Mouse (Mus musculus) urinary bladder, adult 18-20 months (tissue): ENCODE data around the gene Slc25a19.
"Not testable (repeated sequence)": the region's sequence is repeated elsewhere in the genome, so short reads cannot be mapped to it uniquely, and the experiment has no call there.

Experiments
- DNase-seq, 2 experiments: peaks; one replicate each; pipeline ENCODE4 v3.0.0; 2022; ENCODE audit warnings: low spot score in 2 of 2, mixed read lengths in 2 of 2

Gene Slc25a19

GRCm38 (mm10) chr11:115627705-115628464 is at the start of gene Slc25a19:
Gene Slc25a19, minus strand, starts transcription at chr11:115628295.
- peak; percentile 96 to 99 for DNase-seq

GRCm38 (mm10) chr11:115677511-115677910 is 49.4 kb upstream of the Slc25a19 start:
- no peak for DNase-seq

GRCm38 (mm10) chr11:115676738-115677137 is 48.6 kb upstream of the Slc25a19 start:
- no peak for DNase-seq

GRCm38 (mm10) chr11:115674235-115674865 is 46.3 kb upstream of the Slc25a19 start:
- DNase-seq: no peak

GRCm38 (mm10) chr11:115673471-115674234 is 45.6 kb upstream of the Slc25a19 start:
- no peak for DNase-seq

- DNase-seq: no peak
Observed at GRCm38 (mm10) chr11:115672226-115672987, 44.3 kb upstream of the Slc25a19 start.

GRCm38 (mm10) chr11:115670451-115671050 is 42.5 kb upstream of the Slc25a19 start:
- DNase-seq: no peak

GRCm38 (mm10) chr11:115663676-115664335 is 35.7 kb upstream of the Slc25a19 start:
- no peak for DNase-seq

- no peak for DNase-seq
Observed at GRCm38 (mm10) chr11:115660376-115660775, 32.3 kb upstream of the Slc25a19 start.

GRCm38 (mm10) chr11:115658521-115658920 is 30.4 kb upstream of the Slc25a19 start:
- DNase-seq: no peak

GRCm38 (mm10) chr11:115654128-115654527 is 26.0 kb upstream of the Slc25a19 start:
- DNase-seq: no peak

- no peak for DNase-seq
Observed at GRCm38 (mm10) chr11:115653194-115653593, 25.1 kb upstream of the Slc25a19 start.

- no peak for DNase-seq
Observed at GRCm38 (mm10) chr11:115651680-115652079, 23.6 kb upstream of the Slc25a19 start.

GRCm38 (mm10) chr11:115649706-115650105 is 21.6 kb upstream of the Slc25a19 start:
- no peak for DNase-seq

GRCm38 (mm10) chr11:115647459-115647858 is 19.4 kb upstream of the Slc25a19 start:
- DNase-seq: no peak

GRCm38 (mm10) chr11:115646439-115646838 is 18.3 kb upstream of the Slc25a19 start:
- no peak for DNase-seq

- not testable (repeated sequence) for DNase-seq
Observed at GRCm38 (mm10) chr11:115645498-115645897, 17.4 kb upstream of the Slc25a19 start.

GRCm38 (mm10) chr11:115644308-115644707 is 16.2 kb upstream of the Slc25a19 start:
- DNase-seq: no peak

- no peak for DNase-seq
Observed at GRCm38 (mm10) chr11:115643265-115643664, 15.2 kb upstream of the Slc25a19 start.

GRCm38 (mm10) chr11:115642705-115643104 is 14.6 kb upstream of the Slc25a19 start:
- no peak for DNase-seq

GRCm38 (mm10) chr11:115641664-115642036 is 13.6 kb upstream of the Slc25a19 start:
- DNase-seq: no peak
